Mouse (Mus musculus) neural tube, embryonic 13.5 days (tissue): Measurements from ENCODE around the gene Lsamp. TPM values are rescaled to one million over a fixed set of nuclear protein-coding genes. Genes with fewer than 3 reads are reported as not detected.

ENCODE experiments used
- ATAC-seq: fragments of 200-750 bp; cut with Nextera tagmentation; 2 replicates; pipeline ENCODE4 v1.8.0; 2017; ENCODE audit warnings: low read depth, mild to moderate bottlenecking, moderate TSS enrichment, moderate library complexity
- H3K27ac ChIP-seq: fragments of 300-500 bp; sonication (generic); replicated peaks from 2 replicates; pipeline ENCODE4 v1.5.1; 2015; ENCODE audit warnings: moderate library complexity, mild to moderate bottlenecking, inconsistent platforms
- H3K27me3 ChIP-seq: fragments of 300-500 bp; sonication (generic); 2 replicates; pipeline ENCODE4 v1.6.1; 2015; ENCODE audit warnings: mild to moderate bottlenecking, inconsistent platforms
- H3K36me3 ChIP-seq: fragments of 300-500 bp; sonication (generic); 2 replicates; pipeline ENCODE4 v1.6.1; 2015; ENCODE audit warnings: mild to moderate bottlenecking, inconsistent platforms
- H3K4me1 ChIP-seq: fragments of 300-500 bp; sonication (generic); replicated peaks from 2 replicates; pipeline ENCODE4 v1.6.1; 2015; ENCODE audit warnings: inconsistent platforms
- H3K4me2 ChIP-seq: fragments of 300-500 bp; sonication (generic); 2 replicates; pipeline ENCODE4 v1.6.1; 2015; ENCODE audit warnings: inconsistent platforms, mild to moderate bottlenecking, moderate library complexity
- H3K4me3 ChIP-seq: fragments of 300-500 bp; sonication (generic); 2 replicates; pipeline ENCODE4 v1.5.1; 2015; ENCODE audit warnings: mild to moderate bottlenecking, inconsistent platforms
- H3K9ac ChIP-seq: fragments of 300-500 bp; sonication (generic); 2 replicates; pipeline ENCODE4 v1.6.1; 2015; ENCODE audit warnings: moderate library complexity, mild to moderate bottlenecking, inconsistent platforms
- H3K9me3 ChIP-seq: fragments of 300-500 bp; sonication (generic); 2 replicates; pipeline ENCODE4 v1.6.1; 2016; ENCODE audit warnings: inconsistent platforms
- WGBS: fragments of 180-500 bp; shearing (Covaris S2); methylation state at CpG from one replicate; pipeline ENCODE4 v1.1.7; 2015; 5-methylcytosine and 5-hydroxymethylcytosine counted together
- polyA plus RNA-seq: library from polyadenylated mRNA; unstranded; fragments of >200 nt; fragmentation: Nextera tagmentation; extraction: Ambion mirVana; gene quantifications from 2 replicates; pipeline ENCODE4 v1.2.1, GENCODE M21; 2015

Lsamp gene
- polyA plus RNA-seq, 1 experiment from 2014 or later: 56.5 TPM

DNA sequence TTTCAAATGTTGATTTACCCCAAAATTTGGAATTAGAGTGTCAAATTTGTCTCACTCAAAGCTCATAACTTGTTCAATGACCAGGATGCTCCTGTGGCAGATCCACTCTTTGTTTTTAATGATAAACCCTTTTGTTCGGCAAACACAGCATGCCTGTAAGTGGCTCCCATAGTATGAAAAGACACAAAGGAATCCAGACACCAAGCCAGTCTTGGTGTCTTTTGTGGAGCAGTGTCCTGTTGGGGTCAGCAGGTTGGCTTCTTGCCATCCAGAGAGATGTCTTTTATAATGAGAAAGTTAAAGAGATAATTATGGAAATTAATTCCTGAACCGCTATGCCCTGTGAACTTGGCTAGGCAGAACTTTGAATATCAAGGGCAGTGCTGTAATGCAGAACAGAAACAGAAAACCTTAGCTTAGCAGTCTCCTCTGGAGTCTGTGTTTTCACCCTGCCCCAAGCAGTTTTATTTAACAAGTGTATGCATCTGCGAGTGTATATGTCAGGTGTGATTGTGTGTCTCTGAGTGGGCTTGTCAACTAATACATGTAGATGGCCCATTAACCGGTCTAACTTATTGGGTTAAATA lies 310.2 kb downstream of the Lsamp start:
- Histone ChIP-seq H3K9me3 (no peaks in the 10 kb centered on the region), H3K4me3 (no peak overlapping the region), H3K27me3 (no peaks in the 10 kb centered on the region), H3K9ac (no peak overlapping the region), H3K4me2 (no peak overlapping the region), H3K4me1 (peaks cover 6% of the 10 kb centered on the region; the same call in 1 of the 2 replicates), H3K36me3 (no peaks in the 10 kb centered on the region), H3K27ac (no peak overlapping the region)
- ATAC-seq: no peak
- 58% methylated on average over 4 of the region's 4 CpGs for WGBS

DNA sequence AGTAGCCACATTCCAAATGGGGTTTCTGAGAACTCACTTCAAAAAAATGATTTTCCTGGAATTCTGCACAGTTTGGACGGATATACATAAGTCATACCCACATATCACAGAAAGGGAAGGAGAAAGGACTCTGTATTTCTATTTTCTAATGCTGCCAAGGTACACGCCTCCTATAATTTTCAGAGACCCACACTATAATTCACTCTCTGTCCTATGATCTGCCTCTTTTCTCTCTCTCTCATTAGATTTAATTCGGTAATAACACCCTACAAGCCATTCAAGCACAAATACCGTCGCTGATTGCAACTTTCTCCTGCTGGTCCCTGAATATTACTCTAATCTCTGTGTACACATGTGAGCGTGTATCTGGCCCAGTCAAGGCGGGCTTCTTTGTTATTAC lies 311.1 kb downstream of the Lsamp start:
- no peak overlapping the region for H3K27ac ChIP-seq
- H3K4me3 ChIP-seq: no peak overlapping the region
- no peak overlapping the region for H3K4me2 ChIP-seq
- no peaks in the 10 kb centered on the region for H3K9me3 ChIP-seq
- H3K36me3 ChIP-seq: no peaks in the 10 kb centered on the region
- 79% methylated on average over 7 of the region's 7 CpGs for WGBS
- H3K27me3 ChIP-seq: no peaks in the 10 kb centered on the region
- peaks cover 6% of the 10 kb centered on the region; the same call in 1 of the 2 replicates for H3K4me1 ChIP-seq
- no peak overlapping the region for H3K9ac ChIP-seq
- no peak for ATAC-seq

DNA sequence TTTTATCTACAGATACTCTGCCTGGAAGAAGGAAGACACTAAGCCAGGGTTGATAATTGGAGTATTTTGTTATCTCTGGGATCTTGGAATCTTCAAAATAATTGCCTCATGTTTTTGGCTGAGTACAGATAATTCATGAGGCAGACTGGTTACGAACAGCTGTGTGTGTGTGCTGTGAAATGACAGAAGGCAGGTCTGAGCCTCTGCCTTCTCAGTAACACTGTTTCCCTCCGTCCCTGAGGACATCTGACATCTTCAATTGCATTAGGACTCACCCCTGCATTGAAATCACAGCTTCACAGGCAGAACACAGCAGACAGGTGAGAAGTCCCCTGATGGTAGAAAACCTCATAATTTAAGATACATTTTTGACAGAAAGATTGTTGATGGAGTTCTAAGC lies 323.5 kb downstream of the Lsamp start:
- Histone ChIP-seq H3K9me3 (no peaks in the 10 kb centered on the region), H3K36me3 (no peaks in the 10 kb centered on the region), H3K4me1 (no peaks in the 10 kb centered on the region), H3K4me2 (no peak overlapping the region), H3K27ac (no peak overlapping the region), H3K9ac (no peak overlapping the region), H3K27me3 (no peaks in the 10 kb centered on the region), H3K4me3 (no peak overlapping the region)
- no peak for ATAC-seq
- WGBS: 53% methylated on average over 2 of the region's 2 CpGs

DNA sequence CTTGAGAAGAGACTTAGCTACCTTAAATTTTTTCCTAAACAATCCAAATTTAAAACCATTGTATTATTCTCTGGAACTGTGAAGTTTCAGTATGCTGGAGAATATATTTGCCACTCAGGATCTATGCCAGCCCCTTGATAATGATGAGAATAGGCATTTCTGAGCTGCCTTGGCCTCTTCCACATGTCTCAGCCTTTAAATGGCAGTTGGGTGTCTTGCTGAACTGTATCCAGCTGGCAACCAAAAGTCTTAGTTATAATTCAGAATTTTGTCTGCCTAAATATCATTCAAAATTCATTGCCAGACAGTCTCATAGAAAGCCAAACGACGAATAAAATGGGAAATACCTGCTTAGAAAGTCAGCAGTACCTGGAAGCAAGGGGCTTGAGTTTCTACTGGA lies 332.0 kb downstream of the Lsamp start:
- no peaks in the 10 kb centered on the region for H3K36me3 ChIP-seq

DNA sequence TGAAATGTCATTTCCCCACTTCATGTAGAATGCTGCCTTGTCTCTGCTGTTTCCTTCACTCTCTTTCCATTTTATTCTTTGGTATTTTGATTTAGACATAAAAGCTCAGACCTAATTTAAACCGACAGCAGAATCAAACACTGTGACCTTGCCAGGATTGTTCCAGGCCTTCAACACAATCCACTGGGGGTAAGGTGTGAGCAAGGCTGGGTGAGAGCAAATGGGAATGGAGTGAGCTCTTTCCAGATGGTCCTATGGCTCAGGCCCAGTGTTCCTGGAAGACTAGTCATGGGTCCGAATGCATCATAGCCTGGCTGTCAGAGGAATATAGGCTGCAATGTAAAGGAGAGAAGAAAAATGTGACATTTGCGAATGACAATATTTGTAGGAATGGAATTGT lies 340.6 kb downstream of the Lsamp start:
- Histone ChIP-seq H3K4me1 (no peaks in the 10 kb centered on the region), H3K4me3 (no peak overlapping the region), H3K4me2 (no peak overlapping the region), H3K9ac (no peak overlapping the region), H3K27ac (no peak overlapping the region), H3K36me3 (no peaks in the 10 kb centered on the region), H3K9me3 (no peaks in the 10 kb centered on the region), H3K27me3 (no peaks in the 10 kb centered on the region)
- no peak for ATAC-seq
- WGBS: 89% methylated on average over 3 of the region's 3 CpGs

More for the DNA sequence above, 332.0 kb downstream of the Lsamp start:
- Histone ChIP-seq H3K4me1 (no peaks in the 10 kb centered on the region), H3K27me3 (no peaks in the 10 kb centered on the region), H3K9ac (no peak overlapping the region), H3K4me2 (no peak overlapping the region), H3K27ac (no peak overlapping the region), H3K9me3 (no peaks in the 10 kb centered on the region), H3K4me3 (no peak overlapping the region)
- no peak for ATAC-seq
- WGBS: 100% methylated on average over 2 of the region's 2 CpGs

DNA sequence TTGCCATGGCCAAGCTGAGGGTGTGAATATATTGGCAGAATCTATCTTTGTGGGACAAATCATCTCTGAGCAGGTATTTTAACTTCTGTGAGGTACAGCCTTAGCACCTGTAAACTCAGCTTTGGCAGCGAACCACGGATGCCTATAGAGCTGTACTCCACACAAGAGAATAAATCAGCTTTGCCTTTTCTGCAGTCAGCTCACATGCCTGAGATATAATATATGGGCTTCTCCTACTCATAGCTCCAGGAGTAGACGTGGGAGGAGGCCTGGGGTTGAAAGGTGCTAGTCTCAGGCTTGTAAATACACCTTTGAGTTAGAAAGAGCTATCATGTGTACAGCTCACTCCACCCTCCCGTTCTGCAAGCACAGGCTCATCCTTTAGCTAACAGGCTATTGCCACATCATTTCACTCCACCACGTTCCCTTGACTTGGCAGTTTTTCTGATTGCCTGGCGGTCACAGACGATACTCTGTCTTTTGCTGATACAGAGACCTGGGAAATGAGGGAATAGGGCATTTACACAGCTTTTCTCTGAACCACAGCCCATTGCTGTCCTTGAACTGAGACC lies 344.2 kb downstream of the Lsamp start:
- 79% methylated on average over 7 of the region's 7 CpGs for WGBS
- H3K4me1 ChIP-seq: no peaks in the 10 kb centered on the region
- H3K4me3 ChIP-seq: no peak overlapping the region
- ATAC-seq: peak; percentile 43; the same call in 1 of the 2 replicates
- H3K27ac ChIP-seq: no peak overlapping the region
- H3K9ac ChIP-seq: no peak overlapping the region
- H3K27me3 ChIP-seq: no peaks in the 10 kb centered on the region
- no peaks in the 10 kb centered on the region for H3K9me3 ChIP-seq
- no peaks in the 10 kb centered on the region for H3K36me3 ChIP-seq
- H3K4me2 ChIP-seq: no peak overlapping the region

DNA sequence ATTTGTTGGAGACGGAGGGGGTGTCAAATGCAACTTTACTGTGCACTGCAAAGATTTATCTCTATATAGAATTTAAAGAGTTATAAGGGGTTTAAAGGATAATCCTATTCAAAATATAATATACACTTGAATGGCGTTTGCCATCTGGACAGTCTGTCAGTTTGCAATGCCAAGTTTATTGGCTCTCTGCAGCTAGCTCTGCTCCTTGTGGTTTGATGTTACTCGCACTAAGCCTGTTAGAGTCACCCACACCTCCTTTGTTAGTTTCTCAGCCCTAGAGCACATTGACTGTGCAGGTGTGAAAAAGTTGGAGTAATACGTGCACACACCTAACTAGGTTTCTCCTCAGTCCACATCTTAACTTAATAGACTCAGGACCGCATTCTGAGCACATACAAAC lies 385.5 kb downstream of the Lsamp start:
- WGBS: 87% methylated on average over 5 of the region's 5 CpGs

DNA sequence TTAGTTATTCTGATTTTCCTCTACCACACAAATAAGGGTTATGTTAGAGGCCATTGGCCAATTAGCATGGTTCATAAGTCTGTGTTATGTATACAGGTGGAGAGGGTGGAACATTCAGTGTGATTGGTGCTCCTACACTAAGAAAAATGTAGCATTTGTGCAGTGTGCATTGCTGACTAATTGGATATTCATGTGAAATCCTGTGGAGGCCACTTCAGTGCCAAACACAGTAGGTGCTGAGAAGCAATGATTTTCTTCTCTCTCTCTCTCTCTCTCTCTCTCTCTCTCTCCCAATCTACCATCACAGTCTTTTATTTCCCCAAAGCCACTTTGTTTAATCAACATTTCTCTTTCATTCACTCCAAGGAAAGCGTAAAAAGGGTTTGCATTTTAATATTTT lies 387.1 kb downstream of the Lsamp start:
- H3K27me3 ChIP-seq: no peaks in the 10 kb centered on the region
- no peak overlapping the region for H3K9ac ChIP-seq
- ATAC-seq: no peak
- WGBS: 80% methylated on average over 1 of the region's 1 CpGs
- H3K27ac ChIP-seq: no peak overlapping the region
- H3K4me3 ChIP-seq: no peak overlapping the region
- H3K4me2 ChIP-seq: no peak overlapping the region
- H3K4me1 ChIP-seq: no peaks in the 10 kb centered on the region
- no peaks in the 10 kb centered on the region for H3K9me3 ChIP-seq
- H3K36me3 ChIP-seq: no peaks in the 10 kb centered on the region

More for the DNA sequence above, 385.5 kb downstream of the Lsamp start:
- no peaks in the 10 kb centered on the region for H3K4me1 ChIP-seq
- H3K36me3 ChIP-seq: no peaks in the 10 kb centered on the region
- no peak overlapping the region for H3K4me3 ChIP-seq
- no peaks in the 10 kb centered on the region for H3K27me3 ChIP-seq
- no peak for ATAC-seq
- no peaks in the 10 kb centered on the region for H3K9me3 ChIP-seq
- H3K9ac ChIP-seq: no peak overlapping the region
- H3K27ac ChIP-seq: no peak overlapping the region
- no peak overlapping the region for H3K4me2 ChIP-seq

DNA sequence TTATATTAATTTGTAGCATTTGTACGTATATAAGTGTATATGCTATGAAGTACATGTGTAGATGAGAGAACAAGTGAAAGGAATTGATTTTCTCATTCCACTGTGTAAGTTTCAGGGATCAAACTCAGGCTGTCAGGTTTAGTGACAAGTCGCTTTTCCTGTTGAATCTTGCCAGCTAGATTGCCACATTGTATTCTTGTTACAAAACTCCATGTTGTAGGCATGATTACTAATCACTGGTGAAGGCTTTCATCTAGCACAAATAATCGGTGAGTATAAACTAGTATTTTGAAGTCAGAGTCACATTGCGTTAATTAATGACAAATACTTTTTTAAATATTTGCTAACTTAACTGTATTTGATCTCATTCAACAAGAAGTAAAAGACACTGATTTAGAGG lies 391.2 kb downstream of the Lsamp start:
- WGBS: 93% methylated on average over 4 of the region's 4 CpGs
- ATAC-seq: no peak
- H3K4me3 ChIP-seq: no peak overlapping the region

DNA sequence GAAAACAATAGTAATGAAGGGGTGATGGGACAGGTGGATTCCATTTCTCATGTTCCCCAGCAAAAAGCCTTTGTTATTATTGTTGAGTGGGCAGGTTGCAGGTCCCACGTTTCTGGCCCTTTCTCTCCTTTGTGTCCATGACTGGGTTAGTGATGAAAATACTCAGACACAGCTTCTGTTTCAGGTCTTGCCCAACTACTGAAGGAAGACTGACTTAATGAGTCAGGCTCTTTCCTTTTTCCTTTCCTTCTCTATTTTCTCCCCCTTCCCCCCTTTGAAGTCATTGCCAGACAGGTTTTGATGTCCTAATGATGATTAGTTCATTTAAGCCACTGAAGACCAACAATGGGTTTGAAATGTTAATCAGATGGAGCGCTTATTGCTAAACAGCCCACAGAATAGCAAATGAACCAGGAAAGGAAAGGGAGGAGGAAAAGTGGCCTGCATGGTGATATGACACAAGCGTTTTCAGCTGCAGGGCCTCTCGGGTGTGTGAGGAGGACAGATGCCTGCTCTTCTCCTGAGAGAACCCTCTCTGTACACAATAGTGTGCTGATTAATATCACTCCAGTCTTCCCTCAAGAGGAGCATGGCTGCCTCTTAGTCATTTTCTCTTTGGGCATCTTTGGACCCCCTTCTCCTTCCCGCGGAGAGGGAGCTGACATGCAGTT lies 393.1 kb downstream of the Lsamp start:
- Histone ChIP-seq H3K4me1 (peaks cover 6% of the 10 kb centered on the region; the same call in 1 of the 2 replicates), H3K9me3 (no peaks in the 10 kb centered on the region), H3K27ac (0 out of 2 replicates have a peak overlapping the region, but pooled peaks have one; percentile 3), H3K4me3 (no peak overlapping the region), H3K4me2 (no peak overlapping the region), H3K27me3 (no peaks in the 10 kb centered on the region), H3K9ac (no peak overlapping the region), H3K36me3 (no peaks in the 10 kb centered on the region)
- WGBS: 49% methylated on average over 6 of the region's 6 CpGs
- no peak for ATAC-seq

More for the DNA sequence above, 391.2 kb downstream of the Lsamp start:
- no peak overlapping the region for H3K9ac ChIP-seq
- no peaks in the 10 kb centered on the region for H3K27me3 ChIP-seq
- no peak overlapping the region for H3K27ac ChIP-seq
- H3K9me3 ChIP-seq: no peaks in the 10 kb centered on the region
- no peaks in the 10 kb centered on the region for H3K36me3 ChIP-seq
- H3K4me2 ChIP-seq: no peak overlapping the region
- H3K4me1 ChIP-seq: peaks cover 6% of the 10 kb centered on the region; the same call in 1 of the 2 replicates

DNA sequence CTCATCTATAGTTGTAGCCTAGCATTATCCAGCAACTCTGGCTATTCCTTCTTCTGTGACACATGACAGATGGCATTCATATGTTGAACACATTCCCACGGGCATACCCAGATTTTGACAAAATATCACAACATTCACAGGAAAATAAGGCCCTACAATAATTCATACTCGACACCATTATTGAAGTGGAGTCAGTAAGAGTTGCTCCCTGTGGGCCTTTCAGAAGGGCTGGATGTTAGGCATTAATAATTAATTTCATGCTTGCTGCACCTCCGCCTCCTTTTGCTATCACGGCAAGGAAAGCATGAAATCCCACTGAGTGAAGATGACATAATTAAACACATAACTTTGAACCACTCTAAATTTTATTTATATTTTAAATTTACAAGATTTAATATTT lies 407.9 kb downstream of the Lsamp start:
- WGBS: 22% methylated on average over 4 of the region's 4 CpGs
- 0 out of 2 replicates have a peak, but pooled peaks have one; percentile 59 for ATAC-seq
- Histone ChIP-seq H3K27ac (no peak overlapping the region), H3K4me3 (no peak overlapping the region), H3K36me3 (no peaks in the 10 kb centered on the region), H3K4me2 (no peak overlapping the region), H3K27me3 (no peaks in the 10 kb centered on the region), H3K9me3 (no peaks in the 10 kb centered on the region), H3K9ac (no peak overlapping the region), H3K4me1 (peaks cover 4% of the 10 kb centered on the region; the same call in 1 of the 2 replicates)

DNA sequence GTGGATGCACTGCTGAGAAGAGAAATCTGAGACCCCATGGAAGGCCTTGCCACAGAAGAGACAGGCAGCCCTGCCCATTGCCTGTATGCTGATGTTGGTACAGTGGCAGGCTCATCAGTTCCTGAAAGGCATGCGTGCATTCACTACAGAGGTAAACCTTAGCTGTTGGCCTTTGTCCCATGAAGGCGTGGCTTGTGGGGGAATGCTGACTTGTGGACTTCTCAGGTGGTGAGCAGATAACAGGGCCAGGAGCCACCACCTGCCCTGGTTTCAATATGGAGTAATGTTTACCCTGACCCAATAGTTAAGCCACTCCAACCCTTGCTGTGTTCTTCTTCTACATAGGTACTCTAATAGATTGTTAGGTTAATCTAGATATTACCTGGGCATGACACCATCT lies 415.4 kb downstream of the Lsamp start:
- Histone ChIP-seq H3K4me3 (no peak overlapping the region), H3K4me1 (no peaks in the 10 kb centered on the region), H3K9me3 (no peaks in the 10 kb centered on the region), H3K27ac (no peak overlapping the region), H3K9ac (no peak overlapping the region), H3K27me3 (no peaks in the 10 kb centered on the region), H3K36me3 (no peaks in the 10 kb centered on the region), H3K4me2 (no peak overlapping the region)
- 93% methylated on average over 2 of the region's 2 CpGs for WGBS
- no peak for ATAC-seq
